Mouse (Mus musculus) stomach, postnatal 0 days (tissue): Measurements from ENCODE around the gene Sim1. TPM values are rescaled to one million over a fixed set of nuclear protein-coding genes. Genes with fewer than 3 reads are reported as not detected.

ENCODE experiments used
- ATAC-seq: fragments of 200-750 bp; cut with Nextera tagmentation; 2 replicates; pipeline ENCODE4 v1.8.0; 2017; ENCODE audit not compliant: low FRiP score, low TSS enrichment
- DNase-seq: peaks from one replicate; pipeline ENCODE4 v3.0.0-alpha.2; 2016; ENCODE audit warnings: low spot score
- H3K27ac ChIP-seq: fragments of 300-500 bp; sonication (generic); replicated peaks from 2 replicates; pipeline ENCODE4 v1.5.1; 2014; ENCODE audit warnings: mild to moderate bottlenecking, control low read depth
- H3K27me3 ChIP-seq: fragments of 300-500 bp; sonication (generic); 2 replicates; pipeline ENCODE4 v1.6.1; 2014; ENCODE audit warnings: low read length; ENCODE audit not compliant: control insufficient read depth, insufficient read depth
- H3K36me3 ChIP-seq: fragments of 300-500 bp; sonication (generic); 2 replicates; pipeline ENCODE4 v1.6.1; 2014; ENCODE audit warnings: low read length, mixed read lengths; ENCODE audit not compliant: control insufficient read depth, insufficient read depth
- H3K4me1 ChIP-seq: fragments of 300-500 bp; sonication (generic); replicated peaks from 2 replicates; pipeline ENCODE4 v1.6.1; 2014; ENCODE audit warnings: antibody characterized with exemption; ENCODE audit not compliant: control insufficient read depth, insufficient read depth
- H3K4me2 ChIP-seq: fragments of 300-500 bp; sonication (generic); replicated peaks from 2 replicates; pipeline ENCODE4 v1.6.1; 2014; ENCODE audit warnings: low read depth, mild to moderate bottlenecking, control low read depth, moderate library complexity
- H3K4me3 ChIP-seq: fragments of 300-500 bp; sonication (generic); 2 replicates; pipeline ENCODE4 v1.5.1; 2014; ENCODE audit warnings: low read depth, low read length, control low read depth
- H3K9ac ChIP-seq: fragments of 300-500 bp; sonication (generic); 2 replicates; pipeline ENCODE4 v1.6.1; 2014; ENCODE audit warnings: mild to moderate bottlenecking, low read length, control low read depth, mixed read lengths
- H3K9me3 ChIP-seq: fragments of 300-500 bp; sonication (generic); 2 replicates; pipeline ENCODE4 v1.6.1; 2016; ENCODE audit warnings: low read length; ENCODE audit not compliant: control insufficient read depth
- CTCF ChIP-seq: IDR thresholded peaks from 2 replicates; pipeline ENCODE4 v1.5.1; 2016; ENCODE audit warnings: antibody characterized with exemption, low read depth, mild to moderate bottlenecking, moderate library complexity
- EP300 ChIP-seq: optimal IDR thresholded peaks from 2 replicates; pipeline ENCODE3; 2016; ENCODE audit warnings: antibody characterized with exemption
- WGBS: fragments of 180-500 bp; shearing (Covaris S2); extraction: QIAGEN DNeasy Blood & Tissue Kit; methylation state at CpG from one replicate; pipeline ENCODE4 v1.1.7; 2014; 5-methylcytosine and 5-hydroxymethylcytosine counted together
- polyA plus RNA-seq: library from polyadenylated mRNA; unstranded; fragments of >200 nt; fragmentation: Nextera tagmentation; extraction: Ambion mirVana; gene quantifications from 2 replicates; pipeline ENCODE4 v1.2.1, GENCODE M21; 2015

Gene Sim1
- polyA plus RNA-seq, 1 experiment from 2014 or later: not detected

DNA sequence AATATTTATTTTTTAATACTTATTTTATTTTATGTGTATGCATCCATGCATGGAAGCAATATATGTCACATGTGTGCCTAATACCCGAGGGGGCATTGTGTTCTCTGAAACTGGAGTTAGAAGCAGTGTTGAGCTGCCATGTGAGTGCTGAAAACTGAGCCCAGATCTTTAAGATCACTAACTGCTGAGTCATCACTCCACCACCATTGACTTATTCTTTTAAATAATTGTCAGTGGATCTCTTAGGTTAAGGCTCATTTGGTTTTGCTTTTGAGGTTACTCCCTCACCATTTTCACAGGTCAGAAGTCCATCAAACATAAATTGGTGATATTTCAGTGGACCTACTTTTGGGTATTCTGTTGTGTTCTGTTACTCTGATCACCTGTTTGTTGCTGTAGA is 79.1 kb downstream of the Sim1 start:
- Histone ChIP-seq H3K36me3 (no peaks in the 10 kb centered on the region), H3K27ac (no peak overlapping the region), H3K27me3 (no peaks in the 10 kb centered on the region), H3K4me2 (no peak overlapping the region), H3K4me3 (no peak overlapping the region), H3K4me1 (no peaks in the 10 kb centered on the region), H3K9ac (no peak overlapping the region), H3K9me3 (no peaks in the 10 kb centered on the region)
- no peak for TF ChIP-seq EP300
- TF ChIP-seq CTCF: no peak
- WGBS: 55% methylated on average over 1 of the region's 1 CpGs
- DNase-seq: no peak
- ATAC-seq: no peak

DNA sequence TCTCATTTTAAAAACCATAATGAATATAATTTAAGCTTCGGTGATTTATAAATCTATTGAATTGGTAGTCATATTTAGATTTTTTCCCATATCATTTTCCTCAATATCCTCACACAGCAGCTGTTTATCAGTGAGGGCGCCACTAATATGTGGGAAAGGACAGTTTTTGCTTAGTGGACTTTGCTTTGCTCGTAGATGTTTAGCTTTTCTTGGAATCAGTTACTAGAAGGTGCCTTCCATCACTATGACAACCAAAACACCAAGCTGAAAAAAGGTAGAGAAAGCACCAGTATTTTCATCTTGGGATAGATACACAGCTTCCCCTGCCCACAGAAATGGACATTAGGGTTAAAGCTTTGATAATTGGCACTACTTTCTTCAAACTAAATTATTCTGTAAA is 87.3 kb downstream of the Sim1 start:
- no peaks in the 10 kb centered on the region for H3K27me3 ChIP-seq
- no peak overlapping the region for H3K27ac ChIP-seq
- no peak overlapping the region for H3K4me2 ChIP-seq
- TF ChIP-seq EP300: no peak
- no peak for TF ChIP-seq CTCF
- WGBS: 77% methylated on average over 3 of the region's 3 CpGs
- H3K9me3 ChIP-seq: no peaks in the 10 kb centered on the region
- no peak for DNase-seq
- H3K9ac ChIP-seq: no peak overlapping the region
- no peak for ATAC-seq
- no peaks in the 10 kb centered on the region for H3K36me3 ChIP-seq
- H3K4me1 ChIP-seq: no peaks in the 10 kb centered on the region
- no peak overlapping the region for H3K4me3 ChIP-seq

DNA sequence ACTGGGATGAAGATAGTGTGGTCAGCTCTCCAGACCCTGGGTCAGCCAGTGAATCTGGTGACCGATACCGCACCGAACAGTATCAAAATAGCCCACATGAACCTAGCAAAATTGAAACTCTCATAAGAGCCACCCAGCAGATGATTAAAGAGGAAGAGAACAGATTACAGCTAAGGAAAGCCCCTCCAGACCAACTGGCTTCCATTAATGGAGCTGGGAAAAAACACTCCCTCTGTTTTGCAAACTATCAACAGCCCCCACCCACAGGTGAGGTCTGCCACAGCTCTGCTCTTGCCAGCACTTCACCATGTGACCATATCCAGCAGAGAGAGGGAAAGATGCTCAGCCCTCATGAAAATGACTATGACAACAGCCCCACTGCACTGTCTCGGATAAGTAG is 89.1 kb downstream of the Sim1 start:
- Histone ChIP-seq H3K4me1 (no peaks in the 10 kb centered on the region), H3K27ac (no peak overlapping the region), H3K9me3 (no peaks in the 10 kb centered on the region), H3K27me3 (no peaks in the 10 kb centered on the region), H3K4me3 (no peak overlapping the region), H3K4me2 (no peak overlapping the region), H3K9ac (no peak overlapping the region), H3K36me3 (no peaks in the 10 kb centered on the region)
- ATAC-seq: no peak
- 95% methylated on average over 4 of the region's 4 CpGs for whole genome bisulfite sequencing
- TF ChIP-seq CTCF: no peak
- TF ChIP-seq EP300: no peak
- no peak for DNase-seq

DNA sequence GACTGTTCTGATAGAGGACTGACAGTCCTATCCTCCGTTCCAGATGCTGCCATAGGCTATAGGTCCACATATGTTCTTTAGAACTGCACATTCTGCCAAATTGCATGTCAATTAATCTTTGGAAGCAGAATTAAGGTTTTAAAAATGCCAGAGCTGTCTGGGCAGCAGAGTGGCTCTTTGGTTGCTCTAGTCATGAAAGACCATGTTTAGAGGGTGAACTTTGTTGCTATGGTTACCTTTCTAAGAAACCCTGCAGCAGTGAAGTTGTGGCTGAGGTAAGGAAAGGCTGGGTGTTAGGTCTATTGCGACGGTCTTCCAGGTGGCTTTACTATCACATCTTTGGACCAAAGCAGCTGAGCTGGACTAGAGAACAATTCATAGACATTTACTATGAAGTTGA is 113.2 kb downstream of the Sim1 start:
- H3K9ac ChIP-seq: no peak overlapping the region
- no peak overlapping the region for H3K4me2 ChIP-seq
- TF ChIP-seq EP300 (no peak), CTCF (no peak)
- DNase-seq: no peak
- no peak overlapping the region for H3K4me3 ChIP-seq
- no peaks in the 10 kb centered on the region for H3K4me1 ChIP-seq
- H3K27me3 ChIP-seq: no peaks in the 10 kb centered on the region
- H3K9me3 ChIP-seq: no peaks in the 10 kb centered on the region
- 61% methylated on average over 3 of the region's 3 CpGs for WGBS
- no peaks in the 10 kb centered on the region for H3K36me3 ChIP-seq
- no peak overlapping the region for H3K27ac ChIP-seq
- no peak for ATAC-seq

DNA sequence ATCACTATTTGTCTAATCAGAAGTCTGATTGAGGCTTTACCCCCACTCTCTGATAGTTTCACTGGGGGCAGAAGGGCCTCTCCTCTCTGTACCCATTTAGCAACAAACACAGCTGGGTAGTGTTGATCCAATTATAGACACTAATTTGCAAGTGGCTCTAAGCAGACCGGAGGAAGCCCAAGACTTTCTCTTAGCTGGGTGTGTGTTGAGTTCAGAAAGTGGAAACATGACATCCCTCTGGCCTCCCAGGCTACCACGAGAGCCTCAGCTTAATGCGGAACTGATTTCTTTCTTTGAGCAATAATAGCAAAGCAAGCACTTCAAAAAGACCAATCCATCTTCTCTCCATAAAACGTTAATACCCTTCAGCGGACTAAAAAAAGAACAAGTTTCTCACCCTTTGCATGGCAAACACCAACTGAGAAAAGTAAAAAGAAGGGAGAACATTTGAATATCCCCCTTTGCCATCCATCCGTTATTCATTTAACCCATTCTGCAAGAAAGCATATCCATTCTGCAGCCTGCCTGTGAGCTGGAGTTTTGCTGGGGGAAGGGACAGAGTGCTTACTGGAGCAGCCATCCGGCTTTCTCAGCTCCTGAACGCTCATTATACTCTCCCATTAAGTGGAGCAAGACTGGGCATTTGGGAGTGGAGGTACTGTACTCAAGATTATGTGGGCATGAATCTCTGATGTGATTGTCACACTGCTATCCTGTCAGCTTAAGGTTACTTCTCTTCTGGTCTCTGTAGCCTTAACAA is 117.0 kb downstream of the Sim1 start:
- DNase-seq (no peak), ATAC-seq (no peak)
- Histone ChIP-seq H3K4me3 (no peak overlapping the region), H3K27me3 (no peaks in the 10 kb centered on the region), H3K36me3 (no peaks in the 10 kb centered on the region), H3K9me3 (no peaks in the 10 kb centered on the region), H3K27ac (no peak overlapping the region), H3K4me2 (no peak overlapping the region), H3K9ac (no peak overlapping the region), H3K4me1 (no peaks in the 10 kb centered on the region)
- WGBS: 18% methylated on average over 8 of the region's 8 CpGs
- TF ChIP-seq EP300 (no peak), CTCF (no peak)

DNA sequence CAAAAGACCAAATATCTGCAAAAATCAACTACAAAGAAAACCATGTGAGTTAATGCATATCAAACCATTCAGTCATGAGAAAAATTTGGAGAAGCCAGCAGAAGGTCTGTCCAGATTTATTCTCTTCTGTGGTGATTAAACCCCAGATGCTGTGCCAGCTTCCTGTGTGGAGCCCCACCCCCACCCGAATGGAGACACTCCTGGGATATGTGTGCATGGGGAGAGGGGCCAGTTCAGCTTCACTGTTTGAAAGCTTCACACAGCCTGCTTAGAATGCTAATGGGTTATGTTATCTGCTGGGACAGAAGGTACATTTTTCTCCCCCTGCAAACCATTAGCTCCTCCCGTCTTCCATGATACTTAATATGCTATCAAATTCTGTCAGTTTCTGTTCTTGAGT is 120.3 kb downstream of the Sim1 start:
- ATAC-seq (no peak), DNase-seq (no peak)
- Histone ChIP-seq H3K36me3 (no peaks in the 10 kb centered on the region), H3K27me3 (no peaks in the 10 kb centered on the region), H3K4me1 (no peaks in the 10 kb centered on the region), H3K9me3 (no peaks in the 10 kb centered on the region), H3K4me3 (no peak overlapping the region), H3K27ac (no peak overlapping the region), H3K9ac (no peak overlapping the region), H3K4me2 (no peak overlapping the region)
- 38% methylated on average over 2 of the region's 2 CpGs for WGBS
- no peak for TF ChIP-seq EP300
- no peak for TF ChIP-seq CTCF
